13 mouse cellular contexts compared by ENCODE assay signal in genomic region chr15:101259922-101260321, GRCm38 (mm10). TPM values are rescaled to one million over a fixed set of nuclear protein-coding genes. Genes with fewer than 3 reads are reported as not detected.
DNase-seq lines count a peak whose midpoint lies in the region; ATAC-seq lines count a peak whose summit lies in the region.
"Had no signal": no experiment of that assay in that cellular context is flagged by ENCODE, and none has a peak within 500 bp of the region (broad histone marks: within the 10 kb centered on the region; RNA-seq: fewer than 3 reads in every experiment).

No protein-coding gene starts in this region.

- whole genome bisulfite sequencing in heart, embryonic 10.5 days: 72% methylated on average over 3 of the region's 3 CpGs
- 85% methylated on average over 3 of the region's 3 CpGs for WGBS in kidney, embryonic 15.5 days
- WGBS in intestine, embryonic 15.5 days: 70% methylated on average over 3 of the region's 3 CpGs

- no peak overlapping the region for H3K4me3 ChIP-seq in heart, embryonic 10.5 days
- H3K4me3 ChIP-seq in kidney, embryonic 15.5 days (replicated peaks): no peak overlapping the region
- no peak overlapping the region for H3K4me3 ChIP-seq in brown adipose tissue, adult 24 weeks (ENCODE audit: insufficient read depth, low read depth, low read length)
- no peak overlapping the region for H3K4me3 ChIP-seq in intestine, embryonic 15.5 days (replicated peaks)
- H3K4me3 ChIP-seq: forebrain, embryonic 10.5 days; midbrain, embryonic 12.5 days had no signal

- no peak overlapping the region for H3K9ac ChIP-seq in kidney, embryonic 15.5 days
- no peak overlapping the region for H3K9ac ChIP-seq in intestine, embryonic 15.5 days
- H3K9ac ChIP-seq: hindbrain, embryonic 14.5 days; midbrain, embryonic 12.5 days had no signal

- H3K36me3 ChIP-seq in heart, embryonic 10.5 days: 0 out of 2 replicates have a peak, but pooled peaks cover 8% of the 10 kb centered on the region
- no peaks in the 10 kb centered on the region for H3K36me3 ChIP-seq in kidney, embryonic 15.5 days
- H3K36me3 ChIP-seq in intestine, embryonic 15.5 days: no peaks in the 10 kb centered on the region
- H3K36me3 ChIP-seq: midbrain, embryonic 12.5 days had no signal

- no peak for ATAC-seq in kidney, embryonic 15.5 days (replicated peaks; ENCODE audit: low FRiP score)
- ATAC-seq in intestine, embryonic 15.5 days: no peak

- H3K4me1 ChIP-seq in heart, embryonic 10.5 days: peaks cover 66% of the 10 kb centered on the region
- H3K4me1 ChIP-seq in kidney, embryonic 15.5 days: peaks cover 30% of the 10 kb centered on the region
- H3K4me1 ChIP-seq in brown adipose tissue, adult 24 weeks (ENCODE audit: control insufficient read depth, insufficient read depth, insufficient read length, low read length): peaks cover 14% of the 10 kb centered on the region
- H3K4me1 ChIP-seq in intestine, embryonic 15.5 days (replicated peaks): peaks cover 30% of the 10 kb centered on the region

- no peak for DNase-seq in heart, embryonic 10.5 days (ENCODE audit: low spot score)
- no peak for DNase-seq in heart, postnatal 4 days
- no peak for DNase-seq in kidney, postnatal 25 days
- DNase-seq in ovary, postnatal 14 days (ENCODE audit: low spot score): no peak
- no peak for DNase-seq in retina, postnatal 1 day
- DNase-seq: right cerebral cortex, postnatal 14 days; thymus, adult 18-20 months had no signal

- H3K9me3 ChIP-seq in heart, embryonic 10.5 days: no peaks in the 10 kb centered on the region
- H3K9me3 ChIP-seq in kidney, embryonic 15.5 days (replicated peaks): no peaks in the 10 kb centered on the region
- H3K9me3 ChIP-seq in intestine, embryonic 15.5 days: no peaks in the 10 kb centered on the region
- H3K9me3 ChIP-seq: forebrain, embryonic 10.5 days; midbrain, embryonic 12.5 days had no signal

- H3K4me2 ChIP-seq in kidney, embryonic 15.5 days: no peak overlapping the region
- no peak overlapping the region for H3K4me2 ChIP-seq in intestine, embryonic 15.5 days (replicated peaks)
- H3K4me2 ChIP-seq: hindbrain, embryonic 14.5 days; midbrain, embryonic 12.5 days had no signal

- H3K27ac ChIP-seq in heart, embryonic 10.5 days: peak overlapping the region; percentile 85
- H3K27ac ChIP-seq in kidney, embryonic 15.5 days: peak overlapping the region; percentile 83; the same call in 1 of the 2 replicates
- 0 out of 2 replicates have a peak overlapping the region, but pooled peaks have one; percentile 33 for H3K27ac ChIP-seq in brown adipose tissue, adult 24 weeks (replicated peaks; ENCODE audit: low read depth, low read length)
- H3K27ac ChIP-seq in intestine, embryonic 15.5 days: peak overlapping the region; percentile 89
- H3K27ac ChIP-seq: forebrain, embryonic 10.5 days; hindbrain, embryonic 14.5 days; midbrain, embryonic 12.5 days had no signal

- H3K27me3 ChIP-seq in heart, embryonic 10.5 days (ENCODE audit: insufficient read depth, poor library complexity, severe bottlenecking): no peaks in the 10 kb centered on the region
- H3K27me3 ChIP-seq in kidney, embryonic 15.5 days: no peaks in the 10 kb centered on the region
- no peaks in the 10 kb centered on the region for H3K27me3 ChIP-seq in intestine, embryonic 15.5 days (replicated peaks)

RNA-seq across cellular contexts. Expression of gene Nr4a1, which starts 5.9 kb away (rescaled TPM):
- 8.0 and 13.0 TPM in 2 replicates for polyA plus RNA-seq in heart, embryonic 10.5 days (2016; fragmentation: Nextera tagmentation; extraction: Ambion mirVana)
- total RNA-seq in heart, postnatal 4 days (2021): 10 to 100 TPM; 48.1 to 49.6 TPM
- 9.8 and 10.0 TPM in 2 replicates for polyA plus RNA-seq in kidney, embryonic 15.5 days (2015; fragmentation: Nextera tagmentation; extraction: Ambion mirVana)
- polyA plus RNA-seq in brown adipose tissue, adult 24 weeks (2012; ENCODE audit: insufficient read depth, insufficient read length, missing spikeins): 20.8 and 136 TPM in 2 replicates
- polyA plus RNA-seq in intestine, embryonic 15.5 days (2015; fragmentation: Nextera tagmentation; extraction: Ambion mirVana): 7.9 and 8.9 TPM in 2 replicates

RNA-seq across cellular contexts. Expression of gene Atg101, which starts 24.1 kb away (rescaled TPM):
- 59.5 and 77.0 TPM in 2 replicates for polyA plus RNA-seq in heart, embryonic 10.5 days (2016; fragmentation: Nextera tagmentation; extraction: Ambion mirVana)
- 10 to 100 TPM; 21.7 to 23.3 TPM for total RNA-seq in heart, postnatal 4 days (2021)
- polyA plus RNA-seq in kidney, embryonic 15.5 days (2015; fragmentation: Nextera tagmentation; extraction: Ambion mirVana): 75.0 and 80.1 TPM in 2 replicates
- polyA plus RNA-seq in brown adipose tissue, adult 24 weeks (2012; ENCODE audit: insufficient read depth, insufficient read length, missing spikeins): 34.8 and 38.0 TPM in 2 replicates
- polyA plus RNA-seq in intestine, embryonic 15.5 days (2015; fragmentation: Nextera tagmentation; extraction: Ambion mirVana): 61.1 and 62.0 TPM in 2 replicates

RNA-seq across cellular contexts. Expression of gene 6030408B16Rik, which starts 33.1 kb away (rescaled TPM):
- 0.49 and 1.8 TPM in 2 replicates for polyA plus RNA-seq in heart, embryonic 10.5 days (2016; fragmentation: Nextera tagmentation; extraction: Ambion mirVana)
- 1 to 10 TPM; 4.3 to 4.6 TPM for total RNA-seq in heart, postnatal 4 days (2021)
- polyA plus RNA-seq in kidney, embryonic 15.5 days (2015; fragmentation: Nextera tagmentation; extraction: Ambion mirVana): 18.1 and 19.9 TPM in 2 replicates
- 0.91 TPM in 1 of 2 replicates, not detected in the other for polyA plus RNA-seq in brown adipose tissue, adult 24 weeks (2012; ENCODE audit: insufficient read depth, insufficient read length, missing spikeins)
- polyA plus RNA-seq in intestine, embryonic 15.5 days (2015; fragmentation: Nextera tagmentation; extraction: Ambion mirVana): 4.1 TPM in 2 replicates

RNA-seq across cellular contexts. Expression of gene Grasp, which starts 35.9 kb away (rescaled TPM):
- 3.4 and 5.0 TPM in 2 replicates for polyA plus RNA-seq in heart, embryonic 10.5 days (2016; fragmentation: Nextera tagmentation; extraction: Ambion mirVana)
- total RNA-seq in heart, postnatal 4 days (2021): 10 to 100 TPM; 13.9 to 15.1 TPM
- 4.7 TPM in 2 replicates for polyA plus RNA-seq in kidney, embryonic 15.5 days (2015; fragmentation: Nextera tagmentation; extraction: Ambion mirVana)
- polyA plus RNA-seq in brown adipose tissue, adult 24 weeks (2012; ENCODE audit: insufficient read depth, insufficient read length, missing spikeins): 1.7 and 3.7 TPM in 2 replicates
- polyA plus RNA-seq in intestine, embryonic 15.5 days (2015; fragmentation: Nextera tagmentation; extraction: Ambion mirVana): 3.9 and 4.8 TPM in 2 replicates

Comparison
In these comparisons a context has a peak if more than half of its experiments do, and no peak if none do; other contexts are left out.
1. H3K27ac ChIP-seq: peak in every context shown above with its lines; median percentile 89 in intestine, embryonic 15.5 days; 85 in heart, embryonic 10.5 days; 83 in kidney, embryonic 15.5 days; 33 in brown adipose tissue, adult 24 weeks.